In the genomic region with DNA sequence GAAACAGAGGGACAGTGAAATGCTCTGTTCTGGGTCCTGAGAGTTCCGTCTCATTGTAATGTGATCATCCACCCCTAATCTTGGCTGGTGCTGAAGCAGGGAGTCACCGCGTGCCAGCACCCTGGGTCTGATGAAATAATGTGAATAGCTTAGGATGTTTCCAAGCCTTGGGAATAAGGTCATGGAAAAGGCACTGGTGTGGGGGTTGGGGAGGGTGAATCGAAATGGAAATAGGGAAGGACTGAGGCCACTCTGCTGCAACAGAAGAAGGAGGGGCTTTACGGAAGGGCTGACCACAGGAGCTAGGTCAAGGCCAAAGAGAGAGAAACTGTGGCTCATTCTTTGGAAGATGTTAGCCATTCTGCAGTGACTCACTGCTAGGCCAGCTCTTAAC, we compare ENCODE assay signal across 9 mouse cellular contexts. TPM values are rescaled to one million over a fixed set of nuclear protein-coding genes. Genes with fewer than 3 reads are reported as not detected.
DNase-seq lines count a peak whose midpoint lies in the region; ATAC-seq and TF ChIP-seq lines count a peak whose summit lies in the region.
"Had no signal": no experiment of that assay in that cellular context is flagged by ENCODE, and none has a peak within 500 bp of the region (broad histone marks: within the 10 kb centered on the region; RNA-seq: fewer than 3 reads in every experiment).

No protein-coding gene starts in this region.

- H3K4me3 ChIP-seq in forebrain, embryonic 11.5 days (ENCODE audit: low read depth, low read length) = no peak overlapping the region
- H3K4me3 ChIP-seq in forebrain, embryonic 12.5 days (replicated peaks) = no peak overlapping the region
- H3K4me3 ChIP-seq in stomach, postnatal 0 days (ENCODE audit: low read depth, low read length) = no peak overlapping the region
- H3K4me3 ChIP-seq in embryonic facial prominence, embryonic 10.5 days = no peak overlapping the region
- H3K4me3 ChIP-seq in intestine, embryonic 15.5 days (replicated peaks) = no peak overlapping the region
- H3K4me3 ChIP-seq: limb, embryonic 12.5 days had no signal

- no peaks in the 10 kb centered on the region for H3K4me1 ChIP-seq in forebrain, embryonic 11.5 days (replicated peaks; ENCODE audit: control insufficient read depth, insufficient read depth, low read length)
- H3K4me1 ChIP-seq in forebrain, embryonic 12.5 days = no peaks in the 10 kb centered on the region
- no peaks in the 10 kb centered on the region for H3K4me1 ChIP-seq in stomach, postnatal 0 days (replicated peaks; ENCODE audit: control insufficient read depth, insufficient read depth)
- peaks cover 43% of the 10 kb centered on the region for H3K4me1 ChIP-seq in embryonic facial prominence, embryonic 10.5 days
- H3K4me1 ChIP-seq in intestine, embryonic 15.5 days (replicated peaks) = peaks cover 9% of the 10 kb centered on the region

- no peaks in the 10 kb centered on the region for H3K27me3 ChIP-seq in forebrain, embryonic 11.5 days (ENCODE audit: control insufficient read depth, insufficient read depth, low read length)
- H3K27me3 ChIP-seq in forebrain, embryonic 12.5 days = no peaks in the 10 kb centered on the region; the same call in 1 of the 2 replicates
- no peaks in the 10 kb centered on the region for H3K27me3 ChIP-seq in stomach, postnatal 0 days (ENCODE audit: control insufficient read depth, insufficient read depth, low read length)
- H3K27me3 ChIP-seq in embryonic facial prominence, embryonic 10.5 days (replicated peaks; ENCODE audit: low read depth, poor library complexity, severe bottlenecking) = peaks cover 15% of the 10 kb centered on the region
- no peaks in the 10 kb centered on the region for H3K27me3 ChIP-seq in intestine, embryonic 15.5 days (replicated peaks)
- H3K27me3 ChIP-seq: limb, embryonic 12.5 days had no signal

- ATAC-seq in forebrain, embryonic 11.5 days (replicated peaks; ENCODE audit: low FRiP score) = no peak
- no peak for ATAC-seq in forebrain, embryonic 12.5 days (ENCODE audit: low FRiP score)
- ATAC-seq in stomach, postnatal 0 days (ENCODE audit: low FRiP score, low TSS enrichment) = peak; percentile 35; the same call in 1 of the 2 replicates
- ATAC-seq in intestine, embryonic 15.5 days = no peak

- no peak for TF ChIP-seq CTCF in stomach, postnatal 0 days (IDR thresholded peaks at IDR 0.05; ENCODE audit: low read depth)

- DNase-seq in forebrain, embryonic 11.5 days (ENCODE audit: low spot score) = peak; percentile 26
- DNase-seq in urinary bladder, postnatal 14 days (ENCODE audit: low spot score) = peak; percentile 51
- DNase-seq in urinary bladder, adult 2 months (ENCODE audit: low spot score) = no peak
- peak; percentile 71 to 72 for DNase-seq in heart, adult 9 months (ENCODE audit: low spot score in 2 of 2)
- DNase-seq in stomach, postnatal 0 days (ENCODE audit: low spot score) = no peak
- no peak for DNase-seq in embryonic facial prominence, embryonic 10.5 days (ENCODE audit: low spot score)

- no peak overlapping the region for H3K4me2 ChIP-seq in forebrain, embryonic 11.5 days (ENCODE audit: low read depth, low read length, severe bottlenecking)
- H3K4me2 ChIP-seq in forebrain, embryonic 12.5 days = no peak overlapping the region
- H3K4me2 ChIP-seq in stomach, postnatal 0 days (replicated peaks; ENCODE audit: low read depth) = no peak overlapping the region
- H3K4me2 ChIP-seq in intestine, embryonic 15.5 days (replicated peaks) = no peak overlapping the region
- H3K4me2 ChIP-seq: limb, embryonic 12.5 days had no signal

- no peak for TF ChIP-seq EP300 in stomach, postnatal 0 days (optimal IDR thresholded peaks at IDR 0.05)

- no peaks in the 10 kb centered on the region for H3K9me3 ChIP-seq in forebrain, embryonic 11.5 days (ENCODE audit: control insufficient read depth, low read length)
- H3K9me3 ChIP-seq in forebrain, embryonic 12.5 days = no peaks in the 10 kb centered on the region
- no peaks in the 10 kb centered on the region for H3K9me3 ChIP-seq in stomach, postnatal 0 days (ENCODE audit: control insufficient read depth, low read length)
- no peaks in the 10 kb centered on the region for H3K9me3 ChIP-seq in embryonic facial prominence, embryonic 10.5 days
- no peaks in the 10 kb centered on the region for H3K9me3 ChIP-seq in intestine, embryonic 15.5 days
- H3K9me3 ChIP-seq: limb, embryonic 12.5 days had no signal

- no peak overlapping the region for H3K27ac ChIP-seq in forebrain, embryonic 11.5 days (ENCODE audit: low read depth, low read length)
- H3K27ac ChIP-seq in forebrain, embryonic 12.5 days = no peak overlapping the region
- no peak overlapping the region for H3K27ac ChIP-seq in stomach, postnatal 0 days (replicated peaks)
- no peak overlapping the region for H3K27ac ChIP-seq in embryonic facial prominence, embryonic 10.5 days (replicated peaks)
- H3K27ac ChIP-seq in intestine, embryonic 15.5 days = no peak overlapping the region
- H3K27ac ChIP-seq: limb, embryonic 12.5 days had no signal

- no peak overlapping the region for H3K9ac ChIP-seq in forebrain, embryonic 11.5 days (ENCODE audit: low read length)
- H3K9ac ChIP-seq in forebrain, embryonic 12.5 days = no peak overlapping the region
- no peak overlapping the region for H3K9ac ChIP-seq in stomach, postnatal 0 days (ENCODE audit: low read length)
- H3K9ac ChIP-seq in intestine, embryonic 15.5 days = no peak overlapping the region
- H3K9ac ChIP-seq: limb, embryonic 12.5 days had no signal

- 69% methylated on average over 5 of the region's 5 CpGs for WGBS in forebrain, embryonic 11.5 days
- WGBS in forebrain, embryonic 12.5 days = 74% methylated on average over 5 of the region's 5 CpGs
- WGBS in stomach, postnatal 0 days = 49% methylated on average over 5 of the region's 5 CpGs
- 60% methylated on average over 5 of the region's 5 CpGs for WGBS in embryonic facial prominence, embryonic 10.5 days
- 65% methylated on average over 5 of the region's 5 CpGs for WGBS in intestine, embryonic 15.5 days

- H3K36me3 ChIP-seq in forebrain, embryonic 11.5 days (ENCODE audit: control insufficient read depth, insufficient read depth, low read length) = no peaks in the 10 kb centered on the region
- no peaks in the 10 kb centered on the region for H3K36me3 ChIP-seq in forebrain, embryonic 12.5 days (replicated peaks)
- no peaks in the 10 kb centered on the region for H3K36me3 ChIP-seq in stomach, postnatal 0 days (ENCODE audit: control insufficient read depth, insufficient read depth, low read length)
- no peaks in the 10 kb centered on the region for H3K36me3 ChIP-seq in embryonic facial prominence, embryonic 10.5 days (replicated peaks)
- no peaks in the 10 kb centered on the region for H3K36me3 ChIP-seq in intestine, embryonic 15.5 days
- H3K36me3 ChIP-seq: limb, embryonic 12.5 days had no signal

RNA-seq across cellular contexts. Expression of gene Tril, which starts 18.7 kb away (rescaled TPM):
- polyA plus RNA-seq in forebrain, embryonic 11.5 days (2014; fragmentation: Nextera tagmentation; extraction: Ambion mirVana) = 22.6 and 26.5 TPM in 2 replicates
- 19.5 and 23.2 TPM in 2 replicates for polyA plus RNA-seq in forebrain, embryonic 12.5 days (2016; fragmentation: Nextera tagmentation; extraction: Ambion mirVana)
- 8.7 and 12.6 TPM in 2 replicates for polyA plus RNA-seq in urinary bladder, adult 2 months (2012; rRNA removed)
- 6.8 and 7.4 TPM in 2 replicates for polyA plus RNA-seq in stomach, postnatal 0 days (2015; fragmentation: Nextera tagmentation; extraction: Ambion mirVana)
- polyA plus RNA-seq in embryonic facial prominence, embryonic 10.5 days (2016; fragmentation: Nextera tagmentation; extraction: Ambion mirVana) = 50.1 and 65.8 TPM in 2 replicates
- polyA plus RNA-seq in intestine, embryonic 15.5 days (2015; fragmentation: Nextera tagmentation; extraction: Ambion mirVana) = 14.6 and 17.4 TPM in 2 replicates

Comparison
In these comparisons a context has a peak if more than half of its experiments do, and no peak if none do; other contexts are left out.
1. DNase-seq: peak in forebrain, embryonic 11.5 days (single experiment), urinary bladder, postnatal 14 days (single experiment) and heart, adult 9 months (2 of 2); none in urinary bladder, adult 2 months (single experiment), stomach, postnatal 0 days (single experiment) and embryonic facial prominence, embryonic 10.5 days (single experiment).